Mouse (Mus musculus) limb, embryonic 15.5 days (tissue): ENCODE measurements at regions not wholly inside any gene's neighbourhood (a gene's known extent, or its start where the extent isn't known, plus 50 kb on each side); places are given as distances from the start of the nearest gene placed in this dataset.

ENCODE experiments used
- ATAC-seq: fragments of 200-750 bp; cut with Nextera tagmentation; 2 replicates; pipeline ENCODE4 v1.8.0; 2017; ENCODE audit warnings: low read depth, moderate TSS enrichment; ENCODE audit not compliant: insufficient number of reproducible peaks, low FRiP score, low TSS enrichment
- H3K27ac ChIP-seq: fragments of 300-500 bp; sonication (generic); 2 replicates; pipeline ENCODE4 v1.5.1; 2015; ENCODE audit warnings: moderate library complexity, mild to moderate bottlenecking, inconsistent platforms
- H3K27me3 ChIP-seq: fragments of 300-500 bp; sonication (generic); 2 replicates; pipeline ENCODE4 v1.6.1; 2015; ENCODE audit warnings: inconsistent platforms
- H3K36me3 ChIP-seq: fragments of 300-500 bp; sonication (generic); 2 replicates; pipeline ENCODE4 v1.6.1; 2015; ENCODE audit warnings: inconsistent platforms
- H3K4me1 ChIP-seq: fragments of 300-500 bp; sonication (generic); 2 replicates; pipeline ENCODE4 v1.6.1; 2015; ENCODE audit warnings: inconsistent platforms
- H3K4me2 ChIP-seq: fragments of 300-500 bp; sonication (generic); 2 replicates; pipeline ENCODE4 v1.6.1; 2015; ENCODE audit warnings: mild to moderate bottlenecking, inconsistent platforms
- H3K4me3 ChIP-seq: fragments of 300-500 bp; sonication (generic); 2 replicates; pipeline ENCODE4 v1.5.1; 2015; ENCODE audit warnings: mild to moderate bottlenecking, inconsistent platforms
- H3K9ac ChIP-seq: fragments of 300-500 bp; sonication (generic); 2 replicates; pipeline ENCODE4 v1.6.1; 2015; ENCODE audit warnings: inconsistent platforms
- H3K9me3 ChIP-seq: fragments of 300-500 bp; sonication (generic); 2 replicates; pipeline ENCODE4 v1.6.1; 2016; ENCODE audit warnings: inconsistent platforms
- WGBS: fragments of 180-500 bp; shearing (Covaris S2); methylation state at CpG from one replicate; pipeline ENCODE4 v1.1.7; 2015; 5-methylcytosine and 5-hydroxymethylcytosine counted together

DNA sequence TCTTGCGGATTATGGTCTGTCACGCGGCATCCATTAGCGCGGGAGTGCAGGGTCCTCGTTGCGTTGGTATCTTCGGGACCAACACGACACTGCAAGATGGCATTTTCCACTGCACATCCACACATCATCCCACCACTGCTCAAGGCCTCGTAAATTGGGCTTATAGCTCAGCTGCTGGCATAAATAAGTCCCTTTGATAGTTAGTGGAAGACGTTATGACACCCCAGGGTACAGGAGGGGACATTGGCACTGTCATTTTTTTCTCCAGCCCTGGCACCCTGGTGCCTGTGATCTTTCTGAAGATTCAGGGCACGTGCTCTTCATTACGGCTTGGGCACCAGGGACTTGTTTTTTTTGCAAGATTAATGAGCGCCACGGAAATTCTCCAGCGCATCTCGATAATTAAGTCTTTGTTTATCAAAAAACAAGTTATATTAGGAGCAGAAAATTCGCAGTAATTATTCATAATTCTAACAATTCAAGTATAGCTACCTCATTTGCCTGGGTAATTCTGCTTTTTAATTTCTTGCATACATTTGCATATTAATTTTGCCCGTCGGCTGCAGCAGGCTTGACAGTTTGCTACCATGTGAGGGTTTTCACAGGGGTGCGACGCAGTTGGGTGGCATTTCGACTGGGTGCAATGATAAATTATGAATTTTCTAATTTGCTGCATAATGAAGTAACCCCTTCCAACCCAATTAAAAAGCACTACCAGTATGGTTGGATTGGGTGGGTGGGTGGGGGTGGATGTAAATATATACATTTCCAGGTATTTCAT lies 119.1 kb downstream of the Vrk1 start:
- Histone ChIP-seq H3K4me2 (no peak overlapping the region), H3K4me1 (no peaks in the 10 kb centered on the region), H3K27me3 (no peaks in the 10 kb centered on the region), H3K36me3 (no peaks in the 10 kb centered on the region), H3K9ac (no peak overlapping the region), H3K9me3 (no peaks in the 10 kb centered on the region), H3K4me3 (no peak overlapping the region), H3K27ac (no peak overlapping the region)
- no peak for ATAC-seq
- 91% methylated on average over 23 of the region's 23 CpGs for WGBS

DNA sequence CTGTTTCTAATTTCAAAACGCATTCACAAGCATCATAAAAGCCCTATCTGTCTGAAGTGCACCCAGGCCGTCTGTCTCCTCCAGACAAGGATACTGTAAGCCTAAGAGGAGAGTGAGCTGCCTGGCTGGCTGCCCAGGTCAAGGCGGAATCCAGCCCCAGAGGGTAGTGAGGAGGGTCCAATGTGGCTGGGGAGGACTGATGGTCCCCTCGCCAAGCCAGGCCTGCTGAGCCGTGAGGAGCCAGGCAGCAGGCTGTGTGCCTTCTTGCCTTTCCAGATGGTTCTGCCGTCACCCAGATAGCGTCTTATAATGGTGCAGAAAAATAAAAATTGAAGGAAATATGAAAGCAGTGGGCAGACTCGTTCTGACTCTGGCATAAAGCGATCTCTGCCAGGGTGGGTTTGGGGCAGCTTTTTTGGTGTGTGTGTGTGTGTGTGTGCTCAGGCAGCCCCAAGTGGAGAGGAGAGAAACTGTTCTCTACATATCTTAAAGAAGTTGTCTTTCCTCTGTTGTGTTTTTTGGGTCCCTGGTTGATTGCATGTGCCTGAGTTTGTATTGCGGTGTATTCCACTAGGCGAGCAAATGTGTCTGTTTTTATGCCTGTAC lies 120.1 kb downstream of the Vrk1 start:
- WGBS, result 78% methylated on average over 11 of the region's 11 CpGs
- no peaks in the 10 kb centered on the region for H3K27me3 ChIP-seq
- H3K4me2 ChIP-seq, result no peak overlapping the region
- H3K9ac ChIP-seq, result no peak overlapping the region
- no peak overlapping the region for H3K27ac ChIP-seq
- no peaks in the 10 kb centered on the region for H3K36me3 ChIP-seq
- H3K4me3 ChIP-seq, result no peak overlapping the region
- no peaks in the 10 kb centered on the region for H3K4me1 ChIP-seq
- no peaks in the 10 kb centered on the region for H3K9me3 ChIP-seq
- no peak for ATAC-seq

DNA sequence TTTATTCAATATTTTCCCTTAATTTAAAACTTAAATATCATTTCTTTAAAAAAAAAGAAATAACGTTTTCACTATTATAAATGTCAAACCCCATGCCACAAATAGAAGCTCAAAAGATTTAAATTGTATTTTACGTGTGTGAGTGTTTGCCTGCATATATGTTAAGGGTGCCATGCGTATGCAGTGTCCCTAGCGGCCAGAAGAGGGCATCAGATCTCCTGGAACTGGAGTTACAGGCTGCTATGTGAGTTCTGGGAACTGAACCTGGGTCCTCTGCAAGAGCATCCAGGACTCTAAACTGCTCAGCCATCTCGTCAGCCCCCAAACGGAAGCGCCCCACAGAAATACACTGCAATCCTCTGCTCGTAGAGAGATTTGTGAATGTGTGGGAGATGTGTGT lies 122.7 kb downstream of the Vrk1 start:
- 91% methylated on average over 8 of the region's 8 CpGs for WGBS
- Histone ChIP-seq H3K4me2 (no peak overlapping the region), H3K36me3 (no peaks in the 10 kb centered on the region), H3K27ac (no peak overlapping the region), H3K27me3 (no peaks in the 10 kb centered on the region), H3K9ac (no peak overlapping the region), H3K9me3 (no peaks in the 10 kb centered on the region), H3K4me3 (no peak overlapping the region), H3K4me1 (no peaks in the 10 kb centered on the region)
- ATAC-seq, result no peak

DNA sequence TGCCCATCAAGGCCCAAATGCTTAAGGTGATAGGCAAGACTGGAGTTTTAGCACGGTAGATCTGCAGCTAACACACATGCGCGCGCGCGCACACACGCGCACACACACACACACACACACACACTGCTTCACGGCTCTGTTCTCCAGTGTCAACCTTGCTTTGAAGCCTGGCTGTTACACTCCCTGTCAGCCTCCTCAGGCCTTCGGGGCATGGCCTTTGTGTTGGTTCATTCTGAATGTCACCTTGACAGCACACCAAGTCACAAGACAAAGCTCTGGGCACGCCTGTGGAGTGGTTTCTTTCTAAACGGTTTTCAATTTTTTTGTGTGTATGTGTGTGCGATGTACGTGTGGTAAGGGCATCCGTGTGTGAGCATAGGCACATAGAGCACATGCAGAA lies 128.4 kb downstream of the Vrk1 start:
- Histone ChIP-seq H3K27me3 (no peaks in the 10 kb centered on the region), H3K4me2 (no peak overlapping the region), H3K4me1 (no peaks in the 10 kb centered on the region), H3K9ac (no peak overlapping the region), H3K9me3 (no peaks in the 10 kb centered on the region), H3K27ac (no peak overlapping the region), H3K4me3 (no peak overlapping the region), H3K36me3 (no peaks in the 10 kb centered on the region)
- 88% methylated on average over 15 of the region's 15 CpGs for WGBS
- no peak for ATAC-seq

DNA sequence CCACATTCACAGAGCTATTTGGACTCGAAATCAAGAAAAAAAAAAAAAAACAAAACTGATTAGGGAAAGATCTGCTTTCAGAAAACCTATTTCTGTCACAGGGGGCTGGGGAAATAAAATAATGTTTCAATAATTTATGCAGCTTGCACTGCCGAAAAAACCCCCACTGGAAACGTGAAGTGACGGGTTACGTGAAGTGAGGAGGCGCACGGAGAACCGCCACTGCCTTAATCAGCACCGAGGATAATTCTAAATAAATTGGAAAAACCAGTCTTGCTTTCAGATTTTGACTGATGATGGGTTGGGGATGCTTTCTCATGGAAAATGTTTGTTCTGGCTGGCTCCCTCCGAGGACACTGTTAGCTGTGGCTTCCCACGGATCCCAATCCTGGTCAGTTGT lies 129.5 kb downstream of the Vrk1 start:
- no peaks in the 10 kb centered on the region for H3K27me3 ChIP-seq
- WGBS, result 79% methylated on average over 11 of the region's 11 CpGs
- no peak for ATAC-seq
- no peak overlapping the region for H3K4me2 ChIP-seq
- H3K27ac ChIP-seq, result no peak overlapping the region
- H3K4me3 ChIP-seq, result no peak overlapping the region
- H3K36me3 ChIP-seq, result no peaks in the 10 kb centered on the region
- no peaks in the 10 kb centered on the region for H3K4me1 ChIP-seq
- no peaks in the 10 kb centered on the region for H3K9me3 ChIP-seq
- H3K9ac ChIP-seq, result no peak overlapping the region

DNA sequence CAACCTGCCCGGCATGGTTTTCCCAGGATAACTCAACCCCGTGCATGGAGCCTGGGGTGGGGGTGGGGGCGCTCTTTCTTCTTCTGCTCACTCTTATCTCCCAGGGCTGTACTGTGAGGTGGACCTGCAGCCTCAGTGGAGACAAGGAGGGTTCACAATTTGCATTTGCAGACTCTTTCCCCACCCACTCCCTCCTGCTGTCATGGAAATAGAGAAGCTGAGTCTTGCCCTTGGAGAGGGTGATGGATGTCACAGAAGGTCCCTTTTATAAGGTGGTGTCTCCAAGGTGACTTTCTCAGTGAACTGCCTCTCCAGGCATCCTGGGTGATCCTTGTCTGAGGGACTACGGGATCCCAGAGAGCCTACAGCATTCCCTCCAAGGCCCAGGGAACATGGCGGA lies 129.9 kb downstream of the Vrk1 start:
- ATAC-seq, result no peak
- H3K9me3 ChIP-seq, result no peaks in the 10 kb centered on the region
- no peaks in the 10 kb centered on the region for H3K27me3 ChIP-seq
- H3K27ac ChIP-seq, result no peak overlapping the region
- H3K4me3 ChIP-seq, result no peak overlapping the region
- no peaks in the 10 kb centered on the region for H3K36me3 ChIP-seq
- H3K4me1 ChIP-seq, result no peaks in the 10 kb centered on the region
- no peak overlapping the region for H3K4me2 ChIP-seq
- no peak overlapping the region for H3K9ac ChIP-seq
- WGBS, result 78% methylated on average over 5 of the region's 5 CpGs

DNA sequence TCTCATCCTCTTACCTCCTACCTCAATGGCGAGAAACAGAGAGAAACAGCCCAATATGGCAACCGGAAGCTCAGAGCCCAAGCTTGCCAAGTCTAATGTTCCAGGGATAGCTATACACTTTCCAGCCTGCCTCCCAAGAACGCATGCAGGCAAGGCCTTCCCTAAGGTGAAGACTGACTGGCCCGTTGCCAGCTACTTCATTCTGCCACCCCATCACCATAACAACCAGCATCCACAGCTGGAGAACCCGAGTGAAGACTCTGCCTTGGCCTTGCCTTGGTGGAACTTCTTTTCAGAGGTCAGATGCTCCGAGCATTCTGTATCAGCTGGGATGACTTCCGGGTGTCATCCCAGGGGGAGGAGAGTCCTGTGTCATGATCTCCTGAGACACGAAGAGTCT lies 130.6 kb downstream of the Vrk1 start:
- no peak overlapping the region for H3K27ac ChIP-seq
- H3K4me3 ChIP-seq, result no peak overlapping the region
- no peak for ATAC-seq
- no peak overlapping the region for H3K9ac ChIP-seq
- H3K4me1 ChIP-seq, result no peaks in the 10 kb centered on the region
- no peak overlapping the region for H3K4me2 ChIP-seq
- no peaks in the 10 kb centered on the region for H3K27me3 ChIP-seq
- WGBS, result 73% methylated on average over 8 of the region's 8 CpGs
- H3K36me3 ChIP-seq, result no peaks in the 10 kb centered on the region
- no peaks in the 10 kb centered on the region for H3K9me3 ChIP-seq

DNA sequence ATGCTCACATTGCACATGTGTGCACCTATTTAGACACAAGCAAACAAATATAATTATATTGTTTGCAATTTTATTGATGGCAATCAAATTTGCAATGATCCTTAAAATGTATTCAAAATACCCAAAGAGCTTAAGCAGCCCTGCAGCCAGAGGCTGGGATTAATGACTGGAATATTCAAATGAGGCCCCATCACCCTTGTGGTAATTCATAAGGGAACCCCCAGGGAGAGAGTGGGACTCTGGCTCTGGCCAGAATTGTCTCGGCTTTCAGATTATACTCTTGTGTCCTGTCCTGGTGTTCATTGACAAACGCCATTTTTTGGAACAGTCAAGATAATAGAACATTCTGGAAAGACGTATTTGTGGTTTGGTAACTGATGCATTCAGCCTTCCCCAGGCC lies 133.5 kb downstream of the Vrk1 start:
- Histone ChIP-seq H3K9ac (no peak overlapping the region), H3K9me3 (no peaks in the 10 kb centered on the region), H3K4me2 (no peak overlapping the region), H3K36me3 (no peaks in the 10 kb centered on the region), H3K27ac (no peak overlapping the region), H3K27me3 (no peaks in the 10 kb centered on the region), H3K4me1 (no peaks in the 10 kb centered on the region), H3K4me3 (no peak overlapping the region)
- WGBS, result 96% methylated on average over 3 of the region's 3 CpGs
- ATAC-seq, result no peak

DNA sequence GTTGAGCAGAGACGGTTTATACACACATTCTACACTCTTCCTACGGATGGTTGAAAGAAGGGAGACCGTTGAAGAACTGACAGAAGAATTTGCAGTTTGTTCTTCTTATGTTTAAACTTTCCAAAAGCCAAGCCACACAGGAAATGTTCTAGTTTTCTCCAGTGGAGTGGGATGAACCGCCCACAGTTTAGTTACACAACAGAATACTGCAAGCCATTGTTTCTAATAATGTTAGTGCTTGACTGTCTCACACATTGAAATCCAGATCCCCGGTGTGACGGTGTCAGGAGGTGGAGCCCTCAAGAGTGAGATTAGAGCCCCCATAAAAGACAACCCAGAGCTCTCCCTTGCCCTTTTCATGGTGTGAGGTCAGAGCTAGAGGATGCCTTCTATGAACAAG lies 146.8 kb downstream of the Vrk1 start:
- WGBS, result 66% methylated on average over 6 of the region's 6 CpGs
- H3K27ac ChIP-seq, result no peak overlapping the region
- H3K4me1 ChIP-seq, result no peaks in the 10 kb centered on the region
- H3K36me3 ChIP-seq, result no peaks in the 10 kb centered on the region
- H3K4me2 ChIP-seq, result no peak overlapping the region
- H3K9ac ChIP-seq, result no peak overlapping the region
- ATAC-seq, result no peak
- H3K4me3 ChIP-seq, result no peak overlapping the region
- no peaks in the 10 kb centered on the region for H3K27me3 ChIP-seq
- no peaks in the 10 kb centered on the region for H3K9me3 ChIP-seq

DNA sequence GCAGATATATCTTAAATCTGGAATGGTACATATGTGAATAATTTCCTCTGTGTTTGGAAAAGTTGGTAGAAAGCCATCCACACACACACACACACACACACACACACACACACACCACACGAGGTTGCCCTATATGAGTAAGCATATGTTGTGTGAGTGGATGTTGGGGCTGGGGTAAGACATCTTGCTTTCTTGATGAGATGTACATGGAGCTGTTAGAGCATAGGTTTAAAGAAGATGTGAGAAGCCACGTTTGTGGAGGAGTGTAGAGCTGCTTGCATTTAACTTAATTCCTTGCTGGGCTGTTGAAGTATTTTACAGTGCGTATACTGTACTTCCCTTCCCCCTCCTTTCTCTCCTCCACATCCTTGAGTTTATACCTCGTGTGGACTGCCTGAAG lies 147.8 kb downstream of the Vrk1 start:
- Histone ChIP-seq H3K4me1 (no peaks in the 10 kb centered on the region), H3K9me3 (no peaks in the 10 kb centered on the region), H3K27ac (no peak overlapping the region), H3K4me3 (no peak overlapping the region), H3K36me3 (no peaks in the 10 kb centered on the region), H3K9ac (no peak overlapping the region), H3K4me2 (no peak overlapping the region), H3K27me3 (no peaks in the 10 kb centered on the region)
- no peak for ATAC-seq
- WGBS, result 44% methylated on average over 4 of the region's 4 CpGs

DNA sequence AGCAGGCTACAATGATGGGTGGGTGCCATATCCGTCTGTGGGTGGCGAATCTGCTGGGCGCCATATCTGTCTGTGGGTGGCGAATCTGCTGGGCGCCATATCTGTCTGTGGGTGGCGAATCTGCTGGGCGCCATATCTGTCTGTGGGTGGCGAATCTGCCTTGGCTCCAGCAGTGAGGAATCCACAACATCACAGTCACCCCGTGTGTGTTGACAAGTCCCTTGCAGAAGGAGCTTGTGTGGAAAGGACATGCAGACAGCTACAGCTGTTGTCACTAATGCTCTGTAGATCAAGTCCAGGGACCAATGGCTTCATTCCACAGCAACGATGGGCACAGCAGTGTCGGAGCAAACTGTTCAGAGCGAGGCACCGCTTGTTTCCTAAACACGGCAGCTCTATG lies 148.6 kb downstream of the Vrk1 start:
- no peak overlapping the region for H3K4me2 ChIP-seq
- H3K36me3 ChIP-seq, result no peaks in the 10 kb centered on the region
- H3K4me3 ChIP-seq, result no peak overlapping the region
- no peaks in the 10 kb centered on the region for H3K9me3 ChIP-seq
- WGBS, result 90% methylated on average over 14 of the region's 14 CpGs
- no peaks in the 10 kb centered on the region for H3K27me3 ChIP-seq
- H3K4me1 ChIP-seq, result no peaks in the 10 kb centered on the region
- no peak overlapping the region for H3K27ac ChIP-seq
- H3K9ac ChIP-seq, result no peak overlapping the region
- ATAC-seq, result no peak

DNA sequence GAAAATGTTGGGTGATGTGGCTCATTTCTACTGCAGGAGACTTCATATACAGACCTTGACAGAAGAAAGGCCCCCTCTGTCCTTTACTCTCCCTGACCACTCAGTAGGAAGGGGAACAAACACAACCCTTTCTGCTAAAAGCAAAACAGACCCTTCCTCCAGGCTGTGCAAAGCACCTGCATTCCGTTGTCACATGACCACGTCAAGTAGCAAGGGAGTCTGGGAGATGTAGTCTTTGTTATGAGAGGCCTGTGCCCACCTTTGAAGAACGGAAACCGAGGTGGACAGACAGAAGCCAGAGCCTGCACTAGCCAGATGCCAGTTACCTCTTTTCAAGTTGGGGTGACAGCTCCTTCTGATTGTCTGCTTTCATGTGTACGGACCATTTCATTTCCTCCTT lies 161.3 kb downstream of the Vrk1 start:
- no peak for ATAC-seq
- 56% methylated on average over 5 of the region's 5 CpGs for WGBS
- H3K36me3 ChIP-seq, result no peaks in the 10 kb centered on the region
- no peak overlapping the region for H3K4me3 ChIP-seq
- H3K4me1 ChIP-seq, result peaks cover 17% of the 10 kb centered on the region
- H3K4me2 ChIP-seq, result no peak overlapping the region
- peaks cover 40% of the 10 kb centered on the region for H3K27me3 ChIP-seq
- no peak overlapping the region for H3K9ac ChIP-seq
- no peaks in the 10 kb centered on the region for H3K9me3 ChIP-seq
- no peak overlapping the region for H3K27ac ChIP-seq

DNA sequence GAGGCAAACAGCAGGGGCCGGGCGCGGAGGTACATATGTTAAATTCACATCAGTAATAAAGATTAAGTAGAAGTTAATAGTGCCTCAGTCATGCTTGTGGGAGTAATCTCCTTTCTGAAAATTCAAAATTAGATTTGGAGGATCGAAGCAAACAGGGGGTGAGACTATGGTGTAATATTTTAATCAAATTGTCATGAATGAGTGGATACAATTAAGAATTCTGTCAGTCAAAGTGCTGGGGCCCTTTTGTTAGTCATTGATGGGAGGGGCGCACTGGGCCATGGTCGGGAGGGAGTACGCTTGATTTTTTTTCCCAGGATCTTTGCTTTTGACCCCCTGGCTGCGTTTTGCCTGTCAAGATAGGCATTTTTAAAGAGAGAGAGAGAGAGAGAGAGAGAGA lies 163.2 kb downstream of the Vrk1 start:
- 38% methylated on average over 8 of the region's 8 CpGs for WGBS
- no peak overlapping the region for H3K27ac ChIP-seq
- H3K4me2 ChIP-seq, result no peak overlapping the region
- no peak for ATAC-seq
- no peak overlapping the region for H3K4me3 ChIP-seq
- H3K4me1 ChIP-seq, result peaks cover 17% of the 10 kb centered on the region
- peaks cover 44% of the 10 kb centered on the region for H3K27me3 ChIP-seq
- H3K9me3 ChIP-seq, result no peaks in the 10 kb centered on the region
- no peak overlapping the region for H3K9ac ChIP-seq
- no peaks in the 10 kb centered on the region for H3K36me3 ChIP-seq
